Mouse (Mus musculus) small intestine, adult 2 months (tissue): Measurements from ENCODE around the gene Tanc2.

Experiments used
- CTCF ChIP-seq: fragments of 200-500 bp; IDR thresholded peaks from 2 replicates; pipeline ENCODE4 v1.5.1; 2012; ENCODE audit warnings: low read depth, mild to moderate bottlenecking, control low read depth, inconsistent platforms, low read length, moderate library complexity, mixed read lengths; ENCODE audit not compliant: insufficient replicate concordance, insufficient read length; ENCODE audit errors: extremely low read depth
- POLR2A ChIP-seq: fragments of 200-500 bp; IDR thresholded peaks from 2 replicates; pipeline ENCODE4 v1.6.1; 2012; ENCODE audit warnings: low read depth, mild to moderate bottlenecking, control low read depth, inconsistent platforms, low read length, moderate library complexity

DNA sequence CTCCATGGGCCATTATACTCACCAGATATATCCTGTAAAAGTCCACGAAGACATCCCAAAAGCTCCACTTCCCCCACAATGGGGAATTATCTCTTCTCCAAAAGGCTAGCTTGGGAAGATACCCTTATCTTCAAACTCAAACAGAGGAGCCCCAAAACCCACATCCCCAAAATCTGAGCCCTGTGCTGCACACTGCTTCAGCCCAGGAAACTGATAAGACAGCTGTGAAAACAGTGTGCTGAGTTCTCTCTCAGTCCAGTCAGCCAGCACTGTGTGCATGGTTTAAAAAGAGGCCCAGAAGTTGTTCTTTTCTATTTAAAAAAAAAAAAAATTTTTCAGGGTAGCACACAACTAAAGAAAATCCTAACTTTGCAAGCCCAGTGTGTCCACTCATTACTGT is 47.7 kb upstream of the Tanc2 start:
- TF ChIP-seq CTCF (no peak), POLR2A (no peak)
